Mouse (Mus musculus): ENCODE measurements around the gene Wdr35. TPM values are rescaled to one million over a fixed set of nuclear protein-coding genes. Genes with fewer than 3 reads are reported as not detected.

Gene Wdr35
- total and polyA plus RNA-seq, 3 experiments = 5.9 to 8.8 (median 7.4) TPM

DNA sequence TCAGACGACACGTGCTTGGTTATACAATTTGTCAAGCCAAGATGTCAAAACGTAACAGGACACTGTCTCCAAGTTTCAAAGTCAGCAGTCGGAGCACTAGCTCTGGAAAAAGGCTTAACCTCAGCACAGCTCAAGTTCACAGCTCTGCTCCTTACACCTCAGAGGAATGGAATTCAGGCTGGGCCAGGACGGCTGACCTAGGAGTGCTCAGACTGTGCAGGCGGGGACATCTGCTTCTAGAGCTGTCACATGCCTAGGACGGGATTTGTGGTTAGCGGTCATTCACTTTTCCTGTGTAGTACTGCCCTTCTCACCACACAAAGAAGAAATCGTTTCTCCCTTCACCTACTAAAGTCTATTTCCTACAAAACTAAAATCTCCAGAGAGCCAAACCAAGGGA is 3.9 kb upstream of the Wdr35 start:
- dilution Hi-C loops (cut with MboI; ENCODE audit: extremely low pct_ligation_motif_present, extremely low pct_unique_long_range_greater_than_20kb, low sequenced_read_pairs) = no loop called here
- Histone ChIP-seq H3K27ac (ENCODE audit: insufficient read depth, low read depth) (no peak overlapping the region), H3K4me2 (ENCODE audit: insufficient read depth, low read depth, poor library complexity, severe bottlenecking) (no peak overlapping the region), H3K27me3 (replicated peaks) (no peaks in the 10 kb centered on the region), H3K9ac (ENCODE audit: insufficient read depth, low read depth) (no peak overlapping the region), H3K4me3 (replicated peaks in 1 of 3; ENCODE audit: low read depth in 2 of 3, low read length in 2 of 3, poor library complexity in 1 of 3) (no peak overlapping the region), H3K36me3 (replicated peaks in 1 of 2; ENCODE audit: control insufficient read depth in 1 of 2, insufficient read depth in 1 of 2, low read length in 1 of 2) (no peaks in the 10 kb centered on the region), H3K9me3 (replicated peaks; ENCODE audit: low read length) (peaks cover 8% of the 10 kb centered on the region), H3K4me1 (ENCODE audit: control insufficient read depth in 1 of 2, insufficient read depth in 2 of 2) (peaks cover 0 to 11% of the 10 kb centered on the region in 2 experiments; a peak in 2 of 4 replicates), H3K79me2 (replicated peaks; ENCODE audit: control insufficient read depth, extremely low read depth, insufficient read depth, poor library complexity, severe bottlenecking) (no peaks in the 10 kb centered on the region)
- TF ChIP-seq RCOR1 (conservative IDR thresholded peaks at IDR 0.05; ENCODE audit: low read depth, low read length) (no peak), IRF4 (IDR thresholded peaks at IDR 0.05; ENCODE audit: low read depth, low read length) (no peak), ETS1 (conservative IDR thresholded peaks at IDR 0.05; ENCODE audit: low read depth, low read length) (no peak), MXI1 (IDR thresholded peaks at IDR 0.05; ENCODE audit: low read depth, low read length) (no peak), TBP (conservative IDR thresholded peaks at IDR 0.05; ENCODE audit: low read depth, low read length) (no peak), E2F4 (IDR thresholded peaks at IDR 0.05; ENCODE audit: insufficient replicate concordance, low read depth, low read length) (no peak), USF1 (IDR thresholded peaks at IDR 0.05; ENCODE audit: low read depth, low read length) (no peak), ZC3H11A (IDR thresholded peaks at IDR 0.05; ENCODE audit: low read depth, low read length) (no peak), UBTF (IDR thresholded peaks at IDR 0.05; ENCODE audit: low read depth, low read length) (no peak)
- in situ Hi-C loops (cut with MboI; ENCODE audit: low pct_ligation_motif_present, low pct_unique_long_range_greater_than_20kb, low sequenced_read_pairs) = no loop called here
- no peak for DNase-seq (ENCODE audit: extremely low read depth)

DNA sequence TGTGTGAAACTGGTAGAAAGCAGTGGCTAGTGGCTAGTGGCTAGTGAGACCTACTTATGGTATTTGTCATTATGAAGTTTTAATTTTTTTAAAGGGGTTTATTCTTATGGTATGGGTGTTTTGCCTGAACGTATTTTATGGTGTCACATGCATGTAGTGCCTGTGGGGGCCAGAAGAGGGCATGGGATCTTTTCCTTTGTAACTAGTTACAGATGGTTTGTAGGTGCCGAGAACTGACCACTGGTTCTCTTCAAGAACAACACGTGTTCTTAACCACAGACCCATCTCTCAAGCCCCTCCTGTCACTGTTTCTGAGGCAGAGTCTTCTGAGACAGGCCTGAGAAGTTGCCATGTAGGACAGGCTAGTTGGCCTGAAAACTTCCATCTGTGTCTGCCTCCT is 1.4 kb downstream of the Wdr35 start:
- Histone ChIP-seq H3K4me2 (ENCODE audit: insufficient read depth, low read depth, poor library complexity, severe bottlenecking) (no peak overlapping the region), H3K9me3 (replicated peaks; ENCODE audit: low read length) (peaks cover 8% of the 10 kb centered on the region), H3K4me1 (ENCODE audit: control insufficient read depth in 1 of 2, insufficient read depth in 2 of 2) (peaks cover 0 to 12% of the 10 kb centered on the region in 2 experiments; a peak in 2 of 4 replicates), H3K9ac (ENCODE audit: insufficient read depth, low read depth) (no peak overlapping the region), H3K79me2 (replicated peaks; ENCODE audit: control insufficient read depth, extremely low read depth, insufficient read depth, poor library complexity, severe bottlenecking) (no peaks in the 10 kb centered on the region), H3K4me3 (replicated peaks in 1 of 3; ENCODE audit: low read depth in 2 of 3, low read length in 2 of 3, poor library complexity in 1 of 3) (no peak overlapping the region), H3K36me3 (replicated peaks in 1 of 2; ENCODE audit: control insufficient read depth in 1 of 2, insufficient read depth in 1 of 2, low read length in 1 of 2) (peaks cover 9 to 16% of the 10 kb centered on the region in 2 experiments), H3K27ac (ENCODE audit: insufficient read depth, low read depth) (no peak overlapping the region), H3K27me3 (replicated peaks) (no peaks in the 10 kb centered on the region)
- dilution Hi-C loops (cut with MboI; ENCODE audit: extremely low pct_ligation_motif_present, extremely low pct_unique_long_range_greater_than_20kb, low sequenced_read_pairs) = no loop called here
- no peak for DNase-seq (ENCODE audit: extremely low read depth)
- no peak for TF ChIP-seq MYC (IDR thresholded peaks at IDR 0.05; ENCODE audit: low read depth, low read length)
- TF ChIP-seq ZC3H11A (IDR thresholded peaks at IDR 0.05; ENCODE audit: low read depth, low read length) = no peak
- no peak for TF ChIP-seq POLR2A (IDR thresholded peaks at IDR 0.05; ENCODE audit: low read depth, low read length)
- no peak for TF ChIP-seq GABPA (IDR thresholded peaks at IDR 0.05; ENCODE audit: insufficient replicate concordance, low read depth, low read length)
- no peak for TF ChIP-seq POLR2AphosphoS2 (IDR thresholded peaks at IDR 0.05; ENCODE audit: low read depth, low read length)
- no peak for TF ChIP-seq SMC3 (IDR thresholded peaks at IDR 0.05; ENCODE audit: low read depth, low read length)
- no peak for TF ChIP-seq ELF1 (IDR thresholded peaks at IDR 0.05; ENCODE audit: low read depth, low read length)
- no peak for TF ChIP-seq RCOR1 (conservative IDR thresholded peaks at IDR 0.05; ENCODE audit: low read depth, low read length)
- TF ChIP-seq PAX5 (IDR thresholded peaks at IDR 0.05; ENCODE audit: low read length) = no peak
- in situ Hi-C loops (cut with MboI; ENCODE audit: low pct_ligation_motif_present, low pct_unique_long_range_greater_than_20kb, low sequenced_read_pairs) = no loop called here

Measured in CH12.LX (cell line).